Mouse (Mus musculus) MEL (cell line): ENCODE measurements around the gene S100a8.

Experiments used
- CHD2 ChIP-seq: IDR thresholded peaks from 2 replicates; pipeline ENCODE4 v1.6.1; 2011; ENCODE audit warnings: low read length, improper control_type of control experiment
- CTCF ChIP-seq, 3 experiments: IDR thresholded peaks in 2 of 3; conservative IDR thresholded peaks in 1 of 3; 2 replicates each; pipeline ENCODE4 v1.5.1; 2011 to 2012; ENCODE audit warnings: low read length in 3 of 3, low read depth in 2 of 3, mild to moderate bottlenecking in 2 of 3, improper control_type of control experiment in 1 of 3, inconsistent platforms in 1 of 3, mixed read lengths in 1 of 3, moderate library complexity in 1 of 3; ENCODE audit not compliant: control insufficient read depth in 1 of 3, insufficient read depth in 1 of 3, poor library complexity in 1 of 3, severe bottlenecking in 1 of 3
- EP300 ChIP-seq, 2 experiments: IDR thresholded peaks; 2 replicates each; pipeline ENCODE4 v1.6.1; 2011; ENCODE audit warnings: improper control_type of control experiment in 2 of 2, low read length in 2 of 2, low read depth in 1 of 2, mild to moderate bottlenecking in 1 of 2
- GATA1 ChIP-seq: IDR thresholded peaks from 2 replicates; pipeline ENCODE4 v1.6.1; 2011; ENCODE audit warnings: low read depth, low read length, improper control_type of control experiment
- NRF1 ChIP-seq: IDR thresholded peaks from 2 replicates; pipeline ENCODE4 v1.6.1; 2014; ENCODE audit warnings: low read depth, mild to moderate bottlenecking, inconsistent platforms, low read length, improper control_type of control experiment, moderate library complexity; ENCODE audit not compliant: poor library complexity, insufficient read depth, severe bottlenecking
- POLR2A ChIP-seq, 2 experiments: IDR thresholded peaks; 2 replicates each; pipeline ENCODE4 v1.6.1; 2011 to 2012; ENCODE audit warnings: low read length in 2 of 2, mild to moderate bottlenecking in 2 of 2, control low read depth in 1 of 2, improper control_type of control experiment in 1 of 2, low read depth in 1 of 2, moderate library complexity in 1 of 2; ENCODE audit not compliant: control insufficient read depth in 1 of 2, insufficient read depth in 1 of 2, poor library complexity in 1 of 2
- RAD21 ChIP-seq: IDR thresholded peaks from 2 replicates; pipeline ENCODE4 v1.6.1; 2011; ENCODE audit warnings: mild to moderate bottlenecking, low read depth, low read length, improper control_type of control experiment
- SIN3A ChIP-seq: IDR thresholded peaks from 2 replicates; pipeline ENCODE4 v1.6.1; 2012; ENCODE audit warnings: low read length, improper control_type of control experiment, inconsistent platforms
- UBTF ChIP-seq: IDR thresholded peaks from 2 replicates; pipeline ENCODE4 v1.6.1; 2012; ENCODE audit warnings: low read depth, mild to moderate bottlenecking, inconsistent platforms, low read length, improper control_type of control experiment, moderate library complexity, borderline replicate concordance; ENCODE audit not compliant: insufficient read depth
- USF1 ChIP-seq: IDR thresholded peaks from 2 replicates; pipeline ENCODE4 v1.6.1; 2014; ENCODE audit warnings: low read depth, mild to moderate bottlenecking, inconsistent platforms, low read length, improper control_type of control experiment, moderate library complexity
- ZC3H11A ChIP-seq: IDR thresholded peaks from 2 replicates; pipeline ENCODE4 v1.6.1; 2012; ENCODE audit warnings: low read depth, mild to moderate bottlenecking, inconsistent platforms, low read length, improper control_type of control experiment
- ZNF384 ChIP-seq: IDR thresholded peaks from 2 replicates; pipeline ENCODE4 v1.6.1; 2012; ENCODE audit warnings: low read depth, mild to moderate bottlenecking, inconsistent platforms, low read length, improper control_type of control experiment

- TF ChIP-seq RAD21: no peak
- TF ChIP-seq CTCF (IDR thresholded peaks at IDR 0.05 in 2 of 3, conservative IDR thresholded peaks at IDR 0.05 in 1 of 3; ENCODE audit: control insufficient read depth in 1 of 3, insufficient read depth in 1 of 3, low read depth in 2 of 3, low read length in 3 of 3, poor library complexity in 1 of 3, severe bottlenecking in 1 of 3): no peak
- TF ChIP-seq ZNF384: no peak
- no peak for TF ChIP-seq EP300 (IDR thresholded peaks at IDR 0.05; ENCODE audit: low read depth in 1 of 2, low read length in 2 of 2)
- no peak for TF ChIP-seq USF1
- no peak for TF ChIP-seq CHD2
- TF ChIP-seq UBTF: no peak
- TF ChIP-seq POLR2A (IDR thresholded peaks at IDR 0.05; ENCODE audit: control insufficient read depth in 1 of 2, insufficient read depth in 1 of 2, low read depth in 1 of 2, low read length in 2 of 2, poor library complexity in 1 of 2): no peak
- TF ChIP-seq ZC3H11A: no peak
- no peak for TF ChIP-seq SIN3A
- TF ChIP-seq NRF1: no peak
- no peak for TF ChIP-seq GATA1
Observed at GRCm38 (mm10) chr3:90686835-90687234, 18.1 kb downstream of the S100a8 start.
